Mouse (Mus musculus): Measurements from ENCODE around the gene Trim33. TPM values are rescaled to one million over a fixed set of nuclear protein-coding genes. Genes with fewer than 3 reads are reported as not detected.

Gene Trim33
- total RNA-seq, 4 experiments from 2014 or later = 9.2 to 12.4 (median 11.5) TPM

- no peak for DNase-seq (ENCODE audit: low spot score in 2 of 2)
These were observed 115.0 kb downstream of the Trim33 start for GRCm38 (mm10) chr3:103394121-103394520.

GRCm38 (mm10) chr3:103397523-103397922 lies 118.4 kb downstream of the Trim33 start:
- DNase-seq (ENCODE audit: low spot score in 2 of 2) = no peak

- DNase-seq (ENCODE audit: low spot score in 2 of 2) = no peak
These were observed 121.7 kb downstream of the Trim33 start for GRCm38 (mm10) chr3:103400807-103401206.

- no peak for DNase-seq (ENCODE audit: low spot score in 2 of 2)
These were observed 122.4 kb downstream of the Trim33 start for GRCm38 (mm10) chr3:103401342-103402098.

GRCm38 (mm10) chr3:103402212-103402611 lies 123.1 kb downstream of the Trim33 start:
- DNase-seq (ENCODE audit: low spot score in 2 of 2) = no peak

GRCm38 (mm10) chr3:103405135-103405534 lies 126.0 kb downstream of the Trim33 start:
- DNase-seq (ENCODE audit: low spot score in 2 of 2) = no peak

- no peak for DNase-seq (ENCODE audit: low spot score in 2 of 2)
These were observed 127.0 kb downstream of the Trim33 start for GRCm38 (mm10) chr3:103405871-103406765.

Other genes starting within 250 kb of the Trim33 start
- 10 to 100 TPM; 46.3 to 56.6 (median 51.7) TPM for gene Nras, start 221.0 kb upstream of the Trim33 start, total RNA-seq (2022)
- 1,000 to 10,000 TPM; 1,212 to 1,718 (median 1,419) TPM for gene Ampd1, start 205.3 kb upstream of the Trim33 start, total RNA-seq (2022)
- gene Dennd2c, start 176.7 kb upstream of the Trim33 start, total RNA-seq (2022) = 1 to 10 TPM; 2.1 to 4.1 (median 3.0) TPM
- gene Bcas2, start 107.6 kb upstream of the Trim33 start, total RNA-seq (2022) = 10 to 100 TPM; 38.5 to 46.0 (median 40.4) TPM

Data from gastrocnemius, adult 8-10 months (tissue).